Mouse (Mus musculus): ENCODE measurements at regions not wholly inside any gene's neighbourhood (a gene's known extent, or its start where the extent isn't known, plus 50 kb on each side); places are given as distances from the start of the nearest gene placed in this dataset.
"Not testable (repeated sequence)": the region's sequence is repeated elsewhere in the genome, so short reads cannot be mapped to it uniquely, and the experiment has no call there.

- no peak for DNase-seq (ENCODE audit: low spot score)
These were observed 223.2 kb downstream of the Dact1 start for GRCm38 (mm10) chr12:71532708-71533450.

DNA sequence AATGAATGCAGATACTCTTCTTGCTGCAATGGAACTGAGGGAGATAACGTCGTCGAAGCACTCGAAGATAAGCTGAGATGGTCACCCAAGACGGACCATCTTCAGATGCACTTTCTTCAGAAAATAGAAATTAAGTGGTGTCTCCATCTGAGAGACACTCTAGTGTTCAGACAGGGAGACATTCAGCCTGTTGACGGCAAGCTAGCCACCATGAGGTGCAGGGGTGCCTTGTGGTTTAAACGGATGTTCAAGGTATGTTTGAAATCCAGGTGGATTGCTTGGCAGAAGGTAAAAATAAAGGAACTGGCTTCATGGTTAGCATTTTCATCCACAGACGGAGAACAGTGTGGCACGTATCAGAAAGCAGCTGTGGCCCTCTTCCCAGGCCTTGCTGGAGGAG is 224.0 kb downstream of the Dact1 start:
- DNase-seq (ENCODE audit: low spot score), result no peak

DNA sequence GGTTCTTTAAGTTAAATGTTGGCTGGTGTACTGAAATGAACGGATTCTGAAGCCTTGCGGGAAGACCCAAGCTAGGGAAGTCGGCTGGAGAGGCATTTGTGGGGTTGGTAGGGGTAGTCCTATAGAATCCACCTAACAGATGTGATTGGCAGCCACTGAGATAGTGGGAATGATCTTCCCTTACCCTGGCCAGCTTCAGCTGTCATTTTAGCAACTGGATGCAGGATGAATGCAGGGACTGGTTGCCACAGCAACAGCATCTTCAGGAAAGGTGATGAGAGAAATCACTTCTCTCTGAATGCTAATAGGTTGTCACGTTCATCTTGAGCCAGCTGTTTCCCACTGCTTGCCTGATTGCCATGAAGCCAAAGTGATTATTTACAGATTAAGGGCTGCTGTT is 224.5 kb downstream of the Dact1 start:
- DNase-seq (ENCODE audit: low spot score), result no peak

- DNase-seq (ENCODE audit: low spot score), result no peak
These were observed 225.6 kb downstream of the Dact1 start for GRCm38 (mm10) chr12:71535251-71535650.

GRCm38 (mm10) chr12:71535831-71536230 is 226.1 kb downstream of the Dact1 start:
- not testable (repeated sequence) for DNase-seq (ENCODE audit: low spot score)

GRCm38 (mm10) chr12:71538691-71539090 is 229.0 kb downstream of the Dact1 start:
- DNase-seq (ENCODE audit: low spot score), result no peak

DNA sequence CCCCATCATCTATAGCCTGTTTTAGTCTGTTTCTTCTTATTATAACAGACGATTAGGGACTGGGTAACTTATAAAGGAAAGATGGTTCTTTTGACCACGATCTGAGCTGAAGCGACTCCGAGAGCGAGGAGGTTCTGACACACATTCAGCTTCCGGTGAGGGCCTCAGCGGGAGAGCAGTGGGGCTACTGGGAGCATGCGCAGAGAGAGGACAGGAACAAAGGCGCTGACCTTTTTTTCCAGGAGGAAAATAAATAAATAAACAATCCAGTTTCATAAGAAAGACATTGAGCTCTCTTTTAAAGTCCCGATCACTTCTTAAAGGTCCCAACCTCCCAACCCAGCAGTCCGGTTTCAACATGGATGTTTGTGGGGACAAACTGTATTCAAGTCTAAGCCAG is 230.6 kb downstream of the Dact1 start:
- no peak for DNase-seq (ENCODE audit: low spot score)

GRCm38 (mm10) chr12:71541961-71542360 is 232.3 kb downstream of the Dact1 start:
- no peak for DNase-seq (ENCODE audit: low spot score)

- no peak for DNase-seq (ENCODE audit: low spot score)
These were observed 234.0 kb downstream of the Dact1 start for GRCm38 (mm10) chr12:71543571-71544119.

GRCm38 (mm10) chr12:71544401-71545159 is 234.9 kb downstream of the Dact1 start:
- peak; percentile 9 for DNase-seq (ENCODE audit: low spot score)

DNA sequence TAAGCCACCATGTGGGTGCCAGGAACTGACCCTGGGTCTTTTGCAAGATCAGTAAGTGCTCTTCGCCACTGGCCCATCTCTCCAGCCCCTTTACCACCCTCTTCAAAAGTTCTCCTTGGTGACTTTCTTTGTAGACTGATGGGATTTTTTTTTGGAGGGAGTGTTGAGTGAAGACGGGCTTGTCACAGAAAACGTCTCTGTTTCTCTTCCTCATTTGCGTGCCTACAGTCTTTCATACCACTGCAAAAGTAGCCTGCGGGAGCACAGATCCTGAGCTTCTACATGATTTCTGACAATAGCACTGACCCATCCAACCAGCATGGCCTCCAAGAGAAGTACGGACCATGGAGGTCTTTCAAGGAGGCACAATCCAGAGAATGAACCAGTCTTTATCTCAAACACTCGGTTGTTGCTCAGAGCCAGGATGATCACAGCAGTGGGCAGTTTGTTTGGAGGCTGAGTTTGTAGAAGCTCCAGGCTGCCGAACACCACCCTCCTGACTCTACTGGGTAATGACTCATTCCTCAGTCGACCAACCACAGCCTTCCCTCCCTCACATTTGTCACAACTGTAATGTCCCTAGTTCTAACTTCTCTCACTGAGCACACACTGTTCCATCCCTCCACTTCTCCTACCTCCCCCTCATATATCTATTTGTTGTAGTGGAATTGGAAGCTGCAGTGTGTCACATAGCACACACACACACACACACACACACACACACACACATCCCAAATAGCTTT is 237.0 kb downstream of the Dact1 start:
- no peak for DNase-seq (ENCODE audit: low spot score)

DNA sequence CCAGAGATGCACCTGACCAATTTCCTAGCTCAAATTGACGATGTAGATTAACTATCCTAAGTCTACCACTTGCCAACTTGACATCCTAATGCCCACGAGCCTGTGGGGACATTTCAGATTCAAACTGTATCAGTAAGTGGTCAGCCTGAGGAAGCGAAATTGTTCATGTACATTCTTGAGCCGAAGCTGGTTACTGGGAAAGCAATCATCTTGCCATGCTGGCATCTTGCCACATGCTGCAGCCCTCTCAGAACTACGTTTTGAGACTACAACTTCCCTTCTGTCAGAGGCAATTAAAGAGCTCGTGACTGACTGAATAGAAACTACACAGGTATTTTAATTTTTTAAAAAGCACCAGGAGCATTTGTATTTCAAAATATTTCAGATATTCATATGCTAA is 239.7 kb downstream of the Dact1 start:
- no peak for DNase-seq (ENCODE audit: low spot score)

GRCm38 (mm10) chr12:71554212-71554611 is 244.5 kb downstream of the Dact1 start:
- DNase-seq (ENCODE audit: low spot score), result no peak

DNA sequence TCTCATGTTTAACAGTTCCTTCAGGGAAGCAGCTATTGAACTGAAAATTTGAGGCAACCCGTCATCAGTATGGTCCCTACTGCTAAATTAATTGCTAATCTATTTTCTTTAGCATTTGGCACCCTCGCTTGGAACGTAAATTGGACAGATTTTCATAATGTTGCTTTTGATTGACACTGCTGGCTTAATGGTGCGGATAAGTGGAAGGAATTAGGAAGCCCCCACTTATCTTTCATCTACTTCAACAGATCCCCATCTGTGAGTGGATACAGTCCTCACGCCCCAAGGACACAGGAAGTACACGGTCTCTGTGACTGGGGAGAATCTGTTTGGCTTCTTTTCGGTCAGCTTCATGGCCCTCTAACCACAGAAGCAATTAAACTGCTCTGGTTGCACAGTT is 251.6 kb downstream of the Dact1 start:
- no peak for DNase-seq (ENCODE audit: low spot score)

GRCm38 (mm10) chr12:71561918-71562572 is 252.4 kb downstream of the Dact1 start:
- no peak for DNase-seq (ENCODE audit: low spot score)

DNA sequence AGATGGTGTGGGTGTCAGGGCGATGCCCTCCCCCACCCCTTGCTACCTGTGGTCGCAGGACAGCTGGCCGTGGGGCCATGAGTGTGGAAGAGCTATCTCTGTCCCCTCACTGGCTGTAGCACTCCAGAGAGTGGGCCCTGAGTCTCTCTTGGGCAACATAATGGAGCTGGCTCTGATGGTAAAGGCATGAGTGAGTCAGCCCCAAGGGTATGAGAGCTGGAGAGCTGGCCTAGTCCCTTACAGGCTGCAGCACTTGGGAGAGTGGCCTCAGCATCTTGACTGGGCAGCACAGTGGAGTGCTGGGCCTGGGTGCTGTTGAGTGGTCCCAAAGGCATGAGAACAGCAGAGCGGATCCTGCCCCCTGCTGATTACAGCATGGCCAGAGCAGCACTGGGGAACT is 253.5 kb downstream of the Dact1 start:
- DNase-seq (ENCODE audit: low spot score), result no peak

DNA sequence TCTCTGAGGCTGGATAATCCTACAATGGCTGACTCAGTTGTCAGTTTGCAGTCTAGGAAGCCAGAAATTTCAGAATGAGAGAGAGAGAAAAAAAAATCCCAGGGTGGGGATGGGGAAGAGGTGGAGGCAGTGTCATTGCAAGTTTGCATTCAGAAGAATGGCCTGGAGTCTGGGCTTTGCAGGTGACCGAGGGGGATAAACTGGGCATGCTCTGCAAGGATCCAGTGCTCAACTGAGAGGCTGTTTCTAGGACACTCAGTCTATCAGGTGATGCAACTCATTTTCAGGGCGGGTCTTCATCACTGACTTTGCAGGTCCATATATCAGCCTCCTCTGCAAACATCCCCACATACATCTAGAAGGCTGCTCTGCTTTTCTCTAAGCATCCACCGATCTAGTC is 256.7 kb downstream of the Dact1 start:
- DNase-seq (ENCODE audit: low spot score), result no peak

- DNase-seq (ENCODE audit: low spot score), result no peak
These were observed 258.6 kb downstream of the Dact1 start for GRCm38 (mm10) chr12:71568251-71568650.

DNA sequence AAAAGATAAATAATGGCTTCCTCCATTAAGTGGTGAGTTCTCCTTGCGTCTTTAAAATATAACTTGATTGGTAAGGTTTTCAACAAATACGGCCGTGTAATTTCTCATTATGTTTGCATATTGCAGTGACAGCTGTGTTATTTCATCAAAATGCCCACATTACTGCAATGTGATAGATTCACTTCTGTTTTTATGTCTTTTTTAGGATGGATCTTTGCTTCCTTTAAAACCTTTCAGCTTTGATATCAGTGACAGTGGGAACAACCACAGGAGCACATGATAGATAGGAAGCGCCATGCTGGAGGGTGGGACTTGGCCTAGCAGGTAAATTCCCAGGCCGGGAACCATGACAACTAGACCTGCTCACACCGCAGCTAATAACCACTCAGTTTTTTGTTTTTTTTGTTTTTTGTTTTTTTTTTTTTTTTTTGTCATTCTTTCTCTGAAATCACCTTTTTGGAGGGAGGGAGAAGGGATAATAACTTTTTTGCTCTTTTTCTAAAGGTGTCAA is 259.3 kb downstream of the Dact1 start:
- DNase-seq (ENCODE audit: low spot score), result no peak

DNA sequence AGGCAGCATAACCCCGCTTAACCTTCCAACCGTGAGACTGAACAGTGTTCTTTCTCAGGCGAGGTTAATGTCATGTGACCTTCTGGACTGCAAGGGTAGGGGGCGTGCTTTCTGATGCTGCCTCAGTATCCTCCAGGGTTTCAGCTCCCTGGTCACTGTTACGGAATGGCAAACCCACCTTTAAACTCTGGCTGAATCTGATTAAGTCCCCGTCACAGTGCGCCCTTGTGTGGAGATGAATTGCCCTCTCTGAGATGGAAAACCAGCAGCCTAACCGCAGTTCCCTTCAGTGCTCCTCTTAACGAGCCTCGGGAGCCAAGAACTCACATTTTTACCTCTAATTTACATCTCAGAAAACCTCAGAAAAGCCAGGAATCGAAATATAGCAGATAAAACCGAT is 260.0 kb downstream of the Dact1 start:
- DNase-seq (ENCODE audit: low spot score), result no peak

- DNase-seq (ENCODE audit: low spot score), result no peak
These were observed 260.4 kb downstream of the Dact1 start for GRCm38 (mm10) chr12:71570116-71570515.
